Mouse (Mus musculus): ENCODE measurements around the gene Olfr1264. TPM values are rescaled to one million over a fixed set of nuclear protein-coding genes. Genes with fewer than 3 reads are reported as not detected.
A peak's percentile ranks its signal among the peaks of the same experiment; 100 is the strongest.

Gene Olfr1264
- not detected in 2 replicates for polyA plus RNA-seq (2014; fragmentation: Nextera tagmentation; extraction: Ambion mirVana)

DNA sequence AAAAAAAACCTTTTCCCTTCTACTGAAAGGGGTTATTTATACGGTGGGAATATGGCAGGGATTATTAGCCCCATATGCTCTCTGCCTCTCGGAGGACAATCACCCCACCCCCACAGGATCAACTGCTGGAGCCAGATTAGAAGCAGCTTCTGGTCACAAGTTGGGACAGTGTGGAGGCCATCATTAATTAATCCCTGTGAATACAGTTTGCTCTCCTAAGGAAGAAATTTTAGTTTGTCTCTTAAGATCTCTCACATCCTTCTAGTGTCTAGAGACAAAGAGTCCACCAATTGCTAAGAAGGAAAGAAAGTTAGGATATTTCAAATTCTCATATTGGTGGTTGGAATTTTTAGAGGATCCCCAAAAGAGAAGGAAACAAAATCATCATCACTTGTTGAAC is at the start of gene Olfr1264:
Olfr1264 (minus strand) TSS at position 101 of the 400 bp plus-strand sequence.
- no peak for ATAC-seq (replicated peaks; ENCODE audit: insufficient number of reproducible peaks, low FRiP score, low TSS enrichment, low read depth)
- peak; percentile 4 for DNase-seq (ENCODE audit: low spot score)
- WGBS = 39% methylated on average over 2 of the region's 2 CpGs

DNA sequence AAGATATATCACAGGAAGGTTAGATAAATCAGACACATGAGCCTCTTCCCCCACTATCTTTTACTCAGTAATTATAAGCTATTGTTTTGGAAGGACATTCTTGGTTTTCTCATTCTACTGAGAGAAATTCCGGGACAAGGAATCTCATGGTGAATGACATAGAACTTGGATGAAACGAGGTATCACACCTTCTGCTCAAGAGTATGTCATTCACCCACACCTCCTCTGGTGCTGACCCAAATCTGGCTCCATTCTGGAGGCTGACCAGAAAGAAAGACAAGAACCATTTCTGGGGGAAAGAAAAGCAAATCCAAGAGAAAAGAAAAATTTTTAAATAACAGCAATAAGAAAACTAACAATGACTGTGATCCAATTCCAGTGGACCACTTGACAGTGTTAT is 44.7 kb upstream of the Olfr1264 start:
- DNase-seq (ENCODE audit: low spot score) = no peak
- H3K9ac ChIP-seq (replicated peaks; ENCODE audit: low read length) = no peak overlapping the region
- no peak for ATAC-seq (replicated peaks; ENCODE audit: insufficient number of reproducible peaks, low FRiP score, low TSS enrichment, low read depth)
- no peaks in the 10 kb centered on the region for H3K4me1 ChIP-seq (ENCODE audit: control insufficient read depth, insufficient read depth, low read length)
- H3K4me3 ChIP-seq (ENCODE audit: low read depth, low read length) = no peak overlapping the region
- H3K27me3 ChIP-seq (ENCODE audit: control insufficient read depth, insufficient read depth, low read length) = no peaks in the 10 kb centered on the region
- 72% methylated on average over 2 of the region's 2 CpGs for WGBS
- no peaks in the 10 kb centered on the region for H3K36me3 ChIP-seq (replicated peaks; ENCODE audit: control insufficient read depth, insufficient read depth, low read depth, low read length)
- no peak overlapping the region for H3K4me2 ChIP-seq (ENCODE audit: low read depth, low read length)
- H3K27ac ChIP-seq (replicated peaks; ENCODE audit: low read depth, low read length) = no peak overlapping the region
- no peaks in the 10 kb centered on the region for H3K9me3 ChIP-seq (replicated peaks; ENCODE audit: control insufficient read depth, low read length)

More for the DNA sequence above, at the start of gene Olfr1264:
- H3K9me3 ChIP-seq (replicated peaks; ENCODE audit: control insufficient read depth, low read length) = no peaks in the 10 kb centered on the region
- no peaks in the 10 kb centered on the region for H3K27me3 ChIP-seq (ENCODE audit: control insufficient read depth, insufficient read depth, low read length)
- no peak within 1 kb of the TSS for H3K4me2 ChIP-seq (ENCODE audit: low read depth, low read length)
- no peak within 1 kb of the TSS for H3K9ac ChIP-seq (replicated peaks; ENCODE audit: low read length)
- H3K4me1 ChIP-seq (ENCODE audit: control insufficient read depth, insufficient read depth, low read length) = no peaks in the 10 kb centered on the region
- no peak within 1 kb of the TSS for H3K4me3 ChIP-seq (ENCODE audit: low read depth, low read length)
- H3K36me3 ChIP-seq (replicated peaks; ENCODE audit: control insufficient read depth, insufficient read depth, low read depth, low read length) = no peaks in the 10 kb centered on the region
- no peak within 1 kb of the TSS for H3K27ac ChIP-seq (replicated peaks; ENCODE audit: low read depth, low read length)

DNA sequence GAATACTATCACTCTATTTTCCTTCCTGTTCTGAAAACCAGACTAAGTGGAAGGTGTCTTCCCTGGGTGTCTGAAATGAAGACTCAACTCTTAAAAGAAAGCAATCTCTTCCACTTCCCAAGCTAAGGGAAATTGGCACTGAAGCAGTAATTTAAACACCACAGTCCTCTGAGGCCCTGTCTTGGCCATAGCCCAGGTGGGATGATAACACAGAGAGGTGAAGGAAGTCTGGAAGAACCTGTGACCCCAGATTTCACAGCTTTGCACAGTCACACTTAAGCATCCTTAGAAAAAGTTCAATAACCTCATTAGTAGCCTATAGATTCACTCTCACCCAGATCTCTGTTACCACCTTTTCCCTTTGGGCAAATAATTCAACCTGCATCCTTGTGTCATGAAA is 38.1 kb upstream of the Olfr1264 start, which contains the start of gene Olfr140:
Olfr140 (minus strand) TSS at position 101 of the 400 bp plus-strand sequence.
- Histone ChIP-seq H3K27ac (replicated peaks; ENCODE audit: low read depth, low read length) (no peak within 1 kb of the TSS), H3K9ac (replicated peaks; ENCODE audit: low read length) (no peak within 1 kb of the TSS), H3K4me1 (ENCODE audit: control insufficient read depth, insufficient read depth, low read length) (no peaks in the 10 kb centered on the region), H3K36me3 (replicated peaks; ENCODE audit: control insufficient read depth, insufficient read depth, low read depth, low read length) (no peaks in the 10 kb centered on the region), H3K27me3 (ENCODE audit: control insufficient read depth, insufficient read depth, low read length) (no peaks in the 10 kb centered on the region), H3K4me2 (ENCODE audit: low read depth, low read length) (no peak within 1 kb of the TSS), H3K9me3 (replicated peaks; ENCODE audit: control insufficient read depth, low read length) (no peaks in the 10 kb centered on the region), H3K4me3 (ENCODE audit: low read depth, low read length) (no peak within 1 kb of the TSS)
- no peak for DNase-seq (ENCODE audit: low spot score)
- ATAC-seq (replicated peaks; ENCODE audit: insufficient number of reproducible peaks, low FRiP score, low TSS enrichment, low read depth) = no peak

DNA sequence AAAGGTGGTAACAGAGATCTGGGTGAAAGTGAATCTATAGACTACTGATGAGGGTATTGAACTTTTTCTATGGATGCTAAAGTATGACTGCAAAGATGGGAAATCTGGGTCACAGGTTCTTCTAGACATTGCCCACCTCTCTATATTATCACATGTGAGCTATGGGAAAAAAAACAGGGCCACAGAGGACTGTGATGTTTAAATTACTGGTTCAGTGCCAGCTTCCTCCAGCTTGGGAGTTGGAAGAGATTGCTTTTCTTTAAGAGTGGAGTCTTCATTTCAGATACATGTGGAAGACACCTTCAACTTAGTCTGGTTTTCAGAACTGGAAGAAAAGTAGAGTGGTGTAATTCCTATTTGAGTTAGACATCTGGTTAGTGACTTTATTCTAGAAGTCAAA is 9.7 kb upstream of the Olfr1264 start, which contains the start of gene Olfr1265:
Olfr1265 (plus strand) TSS at position 301 of the 400 bp plus-strand sequence.
- H3K4me2 ChIP-seq (ENCODE audit: low read depth, low read length) = no peak within 1 kb of the TSS
- H3K27me3 ChIP-seq (ENCODE audit: control insufficient read depth, insufficient read depth, low read length) = no peaks in the 10 kb centered on the region
- H3K9ac ChIP-seq (replicated peaks; ENCODE audit: low read length) = no peak within 1 kb of the TSS
- H3K9me3 ChIP-seq (replicated peaks; ENCODE audit: control insufficient read depth, low read length) = no peaks in the 10 kb centered on the region
- DNase-seq (ENCODE audit: low spot score) (no peak), ATAC-seq (replicated peaks; ENCODE audit: insufficient number of reproducible peaks, low FRiP score, low TSS enrichment, low read depth) (no peak)
- no peaks in the 10 kb centered on the region for H3K4me1 ChIP-seq (ENCODE audit: control insufficient read depth, insufficient read depth, low read length)
- no peak within 1 kb of the TSS for H3K27ac ChIP-seq (replicated peaks; ENCODE audit: low read depth, low read length)
- no peaks in the 10 kb centered on the region for H3K36me3 ChIP-seq (replicated peaks; ENCODE audit: control insufficient read depth, insufficient read depth, low read depth, low read length)
- H3K4me3 ChIP-seq (ENCODE audit: low read depth, low read length) = no peak within 1 kb of the TSS

DNA sequence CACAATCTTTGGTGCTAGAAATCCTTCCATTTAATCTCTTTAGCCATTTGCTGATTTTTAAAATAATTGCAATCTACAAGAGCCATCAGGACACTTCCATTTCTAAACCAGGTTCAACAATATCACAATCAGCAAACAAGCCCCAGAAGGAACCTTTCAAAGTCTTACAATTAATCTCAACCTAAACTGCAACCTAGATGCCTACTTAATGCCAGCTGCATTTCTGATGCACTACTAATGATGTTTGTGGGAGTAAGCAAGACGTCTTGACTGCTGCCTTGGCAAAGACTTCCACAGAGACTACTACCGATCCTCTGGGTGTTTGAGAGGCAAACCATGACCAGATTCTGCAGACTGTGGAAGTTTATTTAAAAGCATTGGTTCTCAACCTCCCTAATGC is 13.5 kb downstream of the Olfr1264 start, which contains the start of gene Olfr1263:
Olfr1263 (plus strand) TSS at position 301 of the 400 bp plus-strand sequence.
- ATAC-seq (replicated peaks; ENCODE audit: insufficient number of reproducible peaks, low FRiP score, low TSS enrichment, low read depth) = no peak
- DNase-seq (ENCODE audit: low spot score) = no peak
- 79% methylated on average over 2 of the region's 2 CpGs for WGBS
- Histone ChIP-seq H3K27ac (replicated peaks; ENCODE audit: low read depth, low read length) (no peak within 1 kb of the TSS), H3K4me3 (ENCODE audit: low read depth, low read length) (no peak within 1 kb of the TSS), H3K4me2 (ENCODE audit: low read depth, low read length) (no peak within 1 kb of the TSS), H3K9ac (replicated peaks; ENCODE audit: low read length) (no peak within 1 kb of the TSS), H3K9me3 (replicated peaks; ENCODE audit: control insufficient read depth, low read length) (no peaks in the 10 kb centered on the region), H3K36me3 (replicated peaks; ENCODE audit: control insufficient read depth, insufficient read depth, low read depth, low read length) (no peaks in the 10 kb centered on the region), H3K27me3 (ENCODE audit: control insufficient read depth, insufficient read depth, low read length) (no peaks in the 10 kb centered on the region), H3K4me1 (ENCODE audit: control insufficient read depth, insufficient read depth, low read length) (no peaks in the 10 kb centered on the region)

DNA sequence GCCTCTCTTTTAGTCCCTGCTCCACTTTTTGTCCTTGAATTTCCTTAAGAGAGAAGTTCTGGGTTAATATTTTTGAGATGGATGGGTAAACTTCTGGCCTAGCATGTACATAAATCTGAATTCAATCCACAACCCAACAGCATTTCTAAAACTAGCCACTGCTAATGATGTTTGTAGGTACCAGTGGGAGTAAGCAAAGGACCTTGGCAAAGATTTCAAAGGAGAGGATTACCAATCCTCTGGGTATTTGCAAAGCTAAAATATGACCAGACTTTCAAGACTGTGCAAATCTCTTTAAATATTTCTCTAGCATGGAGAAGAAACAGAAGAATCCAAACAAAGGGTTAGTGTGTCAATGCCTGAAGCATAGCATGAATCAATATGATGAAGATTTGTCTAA is 25.5 kb downstream of the Olfr1264 start, which contains the start of gene Olfr1262:
Olfr1262 (plus strand) TSS at position 301 of the 400 bp plus-strand sequence.
- ATAC-seq (replicated peaks; ENCODE audit: insufficient number of reproducible peaks, low FRiP score, low TSS enrichment, low read depth) (no peak), DNase-seq (ENCODE audit: low spot score) (no peak)
- Histone ChIP-seq H3K4me3 (ENCODE audit: low read depth, low read length) (no peak within 1 kb of the TSS), H3K27ac (replicated peaks; ENCODE audit: low read depth, low read length) (no peak within 1 kb of the TSS), H3K4me1 (ENCODE audit: control insufficient read depth, insufficient read depth, low read length) (no peaks in the 10 kb centered on the region), H3K4me2 (ENCODE audit: low read depth, low read length) (no peak within 1 kb of the TSS), H3K9ac (replicated peaks; ENCODE audit: low read length) (no peak within 1 kb of the TSS), H3K36me3 (replicated peaks; ENCODE audit: control insufficient read depth, insufficient read depth, low read depth, low read length) (no peaks in the 10 kb centered on the region), H3K9me3 (replicated peaks; ENCODE audit: control insufficient read depth, low read length) (no peaks in the 10 kb centered on the region), H3K27me3 (ENCODE audit: control insufficient read depth, insufficient read depth, low read length) (no peaks in the 10 kb centered on the region)

DNA sequence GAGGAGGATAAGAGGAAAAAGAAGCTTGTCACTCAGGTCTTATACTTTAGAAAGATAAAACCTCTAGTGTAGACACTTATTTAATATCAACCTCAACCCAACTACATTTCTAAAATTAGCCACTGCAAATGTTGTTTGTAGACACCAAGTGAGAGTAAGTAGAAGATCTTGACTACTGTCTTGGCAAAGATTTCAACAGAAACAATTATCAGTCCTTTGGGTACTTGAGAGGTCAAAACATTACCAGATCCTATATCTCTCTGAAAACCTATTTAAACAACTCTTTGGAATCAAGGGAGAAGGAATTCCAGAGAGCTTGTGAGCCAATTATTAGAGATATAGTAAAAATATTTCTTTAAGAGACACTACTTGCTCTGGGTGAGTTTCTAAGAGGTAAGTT is 34.5 kb downstream of the Olfr1264 start, which contains the start of gene Olfr1261:
Olfr1261 (plus strand) TSS at position 301 of the 400 bp plus-strand sequence.
- Histone ChIP-seq H3K9ac (replicated peaks; ENCODE audit: low read length) (no peak within 1 kb of the TSS), H3K9me3 (replicated peaks; ENCODE audit: control insufficient read depth, low read length) (no peaks in the 10 kb centered on the region), H3K4me1 (ENCODE audit: control insufficient read depth, insufficient read depth, low read length) (no peaks in the 10 kb centered on the region), H3K4me2 (ENCODE audit: low read depth, low read length) (no peak within 1 kb of the TSS), H3K27ac (replicated peaks; ENCODE audit: low read depth, low read length) (no peak within 1 kb of the TSS), H3K27me3 (ENCODE audit: control insufficient read depth, insufficient read depth, low read length) (no peaks in the 10 kb centered on the region), H3K36me3 (replicated peaks; ENCODE audit: control insufficient read depth, insufficient read depth, low read depth, low read length) (no peaks in the 10 kb centered on the region), H3K4me3 (ENCODE audit: low read depth, low read length) (no peak within 1 kb of the TSS)
- ATAC-seq (replicated peaks; ENCODE audit: insufficient number of reproducible peaks, low FRiP score, low TSS enrichment, low read depth) (no peak), DNase-seq (ENCODE audit: low spot score) (no peak)

DNA sequence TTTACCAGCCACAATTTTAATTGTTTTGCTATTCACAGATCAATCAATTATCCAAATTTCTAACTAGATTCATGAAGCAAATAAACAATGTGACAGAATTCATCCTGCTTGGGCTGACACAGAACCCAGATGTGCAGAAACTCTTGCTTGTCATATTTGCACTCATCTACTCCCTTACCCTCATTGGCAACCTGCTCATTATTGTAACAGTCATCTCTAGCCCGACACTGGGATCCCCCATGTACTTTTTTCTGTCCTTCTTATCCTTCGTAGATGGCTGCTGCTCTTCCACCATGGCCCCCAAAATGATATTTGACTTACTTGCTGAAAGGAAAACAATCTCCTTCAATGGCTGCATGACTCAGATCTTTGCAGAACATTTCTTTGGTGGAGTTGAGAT is 47.7 kb downstream of the Olfr1264 start:
- H3K4me2 ChIP-seq (ENCODE audit: low read depth, low read length) = no peak overlapping the region
- no peaks in the 10 kb centered on the region for H3K4me1 ChIP-seq (ENCODE audit: control insufficient read depth, insufficient read depth, low read length)
- DNase-seq (ENCODE audit: low spot score) (no peak), ATAC-seq (replicated peaks; ENCODE audit: insufficient number of reproducible peaks, low FRiP score, low TSS enrichment, low read depth) (no peak)
- H3K9ac ChIP-seq (replicated peaks; ENCODE audit: low read length) = no peak overlapping the region
- WGBS = 83% methylated on average over 2 of the region's 2 CpGs
- no peaks in the 10 kb centered on the region for H3K36me3 ChIP-seq (replicated peaks; ENCODE audit: control insufficient read depth, insufficient read depth, low read depth, low read length)
- H3K9me3 ChIP-seq (replicated peaks; ENCODE audit: control insufficient read depth, low read length) = no peaks in the 10 kb centered on the region
- no peak overlapping the region for H3K27ac ChIP-seq (replicated peaks; ENCODE audit: low read depth, low read length)
- H3K27me3 ChIP-seq (ENCODE audit: control insufficient read depth, insufficient read depth, low read length) = no peaks in the 10 kb centered on the region
- H3K4me3 ChIP-seq (ENCODE audit: low read depth, low read length) = no peak overlapping the region
